Mouse (Mus musculus) heart, adult 2 months (tissue): ENCODE data around the gene Kirrel. TPM values are rescaled to one million over a fixed set of nuclear protein-coding genes. Genes with fewer than 3 reads are reported as not detected.

ENCODE experiments used
- DNase-seq, 2 experiments: peaks; one replicate each; pipeline ENCODE4 v3.0.0; 2021
- H3K27ac ChIP-seq: fragments of 200-600 bp; 2 replicates; pipeline ENCODE4 v1.8.1; 2022
- H3K27me3 ChIP-seq: fragments of 200-500 bp; 2 replicates; pipeline ENCODE4 v1.6.1; 2012; ENCODE audit warnings: mild to moderate bottlenecking, low read length, inconsistent platforms, mixed read lengths; ENCODE audit not compliant: control insufficient read depth, insufficient read depth
- H3K36me3 ChIP-seq: fragments of 200-500 bp; 2 replicates; pipeline ENCODE4 v1.6.1; 2012; ENCODE audit warnings: low read length, inconsistent platforms; ENCODE audit not compliant: control insufficient read depth, insufficient read depth
- H3K4me1 ChIP-seq: fragments of 200-500 bp; 2 replicates; pipeline ENCODE4 v1.6.1; 2011; ENCODE audit warnings: low read length; ENCODE audit not compliant: control insufficient read depth, insufficient read depth
- H3K4me3 ChIP-seq: fragments of 200-600 bp; 2 replicates; pipeline ENCODE4 v1.8.1; 2022
- H3K79me2 ChIP-seq: fragments of 200-500 bp; replicated peaks from 2 replicates; pipeline ENCODE4 v1.6.1; 2012; ENCODE audit warnings: mild to moderate bottlenecking, inconsistent platforms, low read length, moderate library complexity, mixed read lengths; ENCODE audit not compliant: control insufficient read depth, insufficient read depth
- H3K9ac ChIP-seq: fragments of 200-500 bp; 2 replicates; pipeline ENCODE4 v1.6.1; 2012; ENCODE audit warnings: low read depth, mild to moderate bottlenecking, control low read depth, inconsistent platforms, low read length, mixed read lengths
- CTCF ChIP-seq: fragments of 200-600 bp; IDR thresholded peaks from 2 replicates; pipeline ENCODE4 v1.8.1; 2022; ENCODE audit warnings: antibody characterized with exemption, mild to moderate bottlenecking, moderate library complexity
- EP300 ChIP-seq: fragments of 200-500 bp; IDR thresholded peaks from 2 replicates; pipeline ENCODE4 v1.6.1; 2011; ENCODE audit warnings: low read depth, low read length, control low read depth; ENCODE audit not compliant: insufficient read depth
- POLR2A ChIP-seq: fragments of 200-500 bp; IDR thresholded peaks from 2 replicates; pipeline ENCODE4 v1.6.1; 2011; ENCODE audit warnings: mild to moderate bottlenecking, low read depth, low read length, control low read depth; ENCODE audit not compliant: insufficient read depth
- WGBS: fragments of 180-500 bp; shearing (Covaris S2); methylation state at CpG from one replicate; pipeline ENCODE4 v1.1.7; 2018; 5-methylcytosine and 5-hydroxymethylcytosine counted together
- intact Hi-C: fragments of 180-260 bp; cut with DNase I; formaldehyde crosslinking; loops from one replicate; pipeline ENCODE4 v1.15.1; 2025
- polyA plus RNA-seq: library from polyadenylated mRNA; depleted of rRNA; stranded (reverse); fragments of >200 nt; gene quantifications from 2 replicates; pipeline ENCODE4 v1.2.3, GENCODE M21; 2012
- total RNA-seq, 2 experiments: library from RNA; stranded (reverse); gene quantifications; 2 replicates each; pipeline ENCODE4 v1.2.3; 2021

Kirrel gene
- total and polyA plus RNA-seq, 3 experiments = 6.0 to 7.5 (median 6.2) TPM

DNA sequence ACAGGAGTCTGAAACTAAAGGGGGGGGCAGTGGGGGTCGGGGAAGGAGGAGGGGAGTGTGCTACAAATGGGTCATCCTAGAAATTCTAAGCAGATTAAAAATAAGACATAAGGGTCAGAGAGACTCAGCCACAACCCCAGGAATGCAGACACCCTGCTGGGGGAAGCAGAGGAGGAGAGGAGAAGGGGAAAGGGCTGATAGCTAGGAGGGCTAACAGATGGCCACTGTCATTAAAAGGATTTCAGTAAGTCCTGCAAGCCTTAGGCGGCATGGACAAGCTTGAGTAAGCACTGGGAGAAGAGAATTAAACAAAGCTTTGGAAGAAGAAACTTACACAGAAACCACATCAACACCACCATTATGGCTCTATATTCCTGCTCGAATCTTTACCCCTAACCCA is 62.3 kb downstream of the Kirrel start:
- H3K36me3 ChIP-seq = no peaks in the 10 kb centered on the region
- no peak for DNase-seq
- H3K27me3 ChIP-seq = no peaks in the 10 kb centered on the region
- intact Hi-C loops = no loop called here
- no peak overlapping the region for H3K4me3 ChIP-seq
- 75% methylated on average over 3 of the region's 3 CpGs for WGBS
- no peak overlapping the region for H3K9ac ChIP-seq
- H3K4me1 ChIP-seq = peaks cover 6% of the 10 kb centered on the region
- H3K27ac ChIP-seq = no peak overlapping the region
- no peak for TF ChIP-seq EP300
- no peak for TF ChIP-seq CTCF
- TF ChIP-seq POLR2A = no peak
- H3K79me2 ChIP-seq = no peaks in the 10 kb centered on the region; the same call in 1 of the 2 replicates

DNA sequence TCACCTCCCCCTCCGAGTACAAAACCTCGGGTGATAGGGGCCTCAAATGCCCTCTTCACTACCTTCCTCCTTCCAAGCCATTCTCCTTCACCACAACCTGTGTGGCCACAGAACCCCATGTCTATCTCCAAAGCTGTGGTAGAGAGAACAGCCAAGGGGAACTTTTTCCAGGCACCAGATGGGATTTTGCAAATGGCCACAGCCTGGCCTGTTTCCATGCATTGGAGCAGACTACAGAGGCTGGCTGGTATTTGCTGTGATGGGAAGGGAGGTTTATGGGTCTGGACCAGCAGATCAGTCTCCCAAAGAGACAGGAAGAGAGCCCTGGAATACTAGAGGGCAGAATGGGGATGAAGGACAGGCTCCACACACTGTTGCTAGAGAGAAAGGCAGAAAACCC is 69.7 kb downstream of the Kirrel start:
- H3K27me3 ChIP-seq = no peaks in the 10 kb centered on the region
- H3K4me1 ChIP-seq = no peaks in the 10 kb centered on the region
- no peak overlapping the region for H3K4me3 ChIP-seq
- DNase-seq = no peak
- TF ChIP-seq EP300 = no peak
- no peak overlapping the region for H3K27ac ChIP-seq
- WGBS = 47% methylated on average over 2 of the region's 2 CpGs
- no peak overlapping the region for H3K9ac ChIP-seq
- H3K79me2 ChIP-seq = no peaks in the 10 kb centered on the region
- no peaks in the 10 kb centered on the region for H3K36me3 ChIP-seq
- intact Hi-C loops = no loop called here

GRCm38 (mm10) chr3:87102346-87102745 is 72.2 kb downstream of the Kirrel start:
- no peaks in the 10 kb centered on the region for H3K79me2 ChIP-seq
- 47% methylated on average over 7 of the region's 7 CpGs for WGBS
- peaks cover 3% of the 10 kb centered on the region for H3K4me1 ChIP-seq
- TF ChIP-seq POLR2A = no peak
- TF ChIP-seq EP300 = no peak
- TF ChIP-seq CTCF = no peak
- no peak overlapping the region for H3K4me3 ChIP-seq
- H3K36me3 ChIP-seq = no peaks in the 10 kb centered on the region
- no peaks in the 10 kb centered on the region for H3K27me3 ChIP-seq
- no peak overlapping the region for H3K27ac ChIP-seq
- no peak overlapping the region for H3K9ac ChIP-seq
- intact Hi-C loops = no loop called here
- no peak for DNase-seq

DNA sequence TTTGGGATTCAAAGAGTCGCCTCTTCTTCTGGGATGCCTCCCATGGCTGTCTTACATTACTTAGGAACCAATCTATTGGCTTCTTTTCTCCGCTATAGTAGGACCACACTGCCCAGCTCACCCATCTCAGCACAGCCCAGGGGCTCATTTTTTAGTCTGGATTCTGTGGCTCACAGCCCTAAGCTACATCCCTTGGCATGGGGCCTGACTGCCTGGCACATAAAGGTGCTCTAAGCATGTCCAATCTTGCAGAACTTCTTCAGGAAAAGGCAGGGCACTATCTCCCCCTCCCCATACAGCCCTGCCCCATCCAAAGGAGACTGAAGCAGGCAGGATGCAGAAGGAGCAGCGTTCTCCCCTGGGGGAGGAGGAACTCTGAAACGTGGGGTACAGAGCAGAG is 73.6 kb downstream of the Kirrel start:
- no peak overlapping the region for H3K9ac ChIP-seq
- no peak for DNase-seq
- no peak overlapping the region for H3K4me3 ChIP-seq
- WGBS = 60% methylated on average over 4 of the region's 4 CpGs
- intact Hi-C loops = no loop called here
- no peak overlapping the region for H3K27ac ChIP-seq
- no peaks in the 10 kb centered on the region for H3K79me2 ChIP-seq
- peaks cover 3% of the 10 kb centered on the region for H3K4me1 ChIP-seq
- H3K36me3 ChIP-seq = no peaks in the 10 kb centered on the region
- H3K27me3 ChIP-seq = no peaks in the 10 kb centered on the region
- TF ChIP-seq POLR2A (no peak), EP300 (no peak), CTCF (no peak)

- Histone ChIP-seq H3K79me2 (no peaks in the 10 kb centered on the region), H3K27ac (no peak overlapping the region; the same call in 1 of the 2 replicates), H3K9ac (no peak overlapping the region), H3K27me3 (no peaks in the 10 kb centered on the region), H3K4me1 (peaks cover 3% of the 10 kb centered on the region), H3K36me3 (no peaks in the 10 kb centered on the region), H3K4me3 (no peak overlapping the region)
- WGBS = 83% methylated on average over 19 of the region's 19 CpGs
- no peak for DNase-seq
- TF ChIP-seq EP300 (no peak), CTCF (no peak), POLR2A (no peak)
- intact Hi-C loops = no loop called here
These were observed 76.3 kb downstream of the Kirrel start for GRCm38 (mm10) chr3:87097969-87098946.

GRCm38 (mm10) chr3:87097205-87097604 is 77.3 kb downstream of the Kirrel start:
- intact Hi-C loops = no loop called here
- H3K9ac ChIP-seq = no peak overlapping the region
- no peaks in the 10 kb centered on the region for H3K27me3 ChIP-seq
- H3K4me1 ChIP-seq = peaks cover 3% of the 10 kb centered on the region
- H3K4me3 ChIP-seq = no peak overlapping the region
- H3K79me2 ChIP-seq = no peaks in the 10 kb centered on the region
- DNase-seq = no peak
- 95% methylated on average over 9 of the region's 9 CpGs for WGBS
- TF ChIP-seq CTCF = no peak
- no peak for TF ChIP-seq EP300
- TF ChIP-seq POLR2A = no peak
- H3K27ac ChIP-seq = no peak overlapping the region
- H3K36me3 ChIP-seq = no peaks in the 10 kb centered on the region
